In genomic region chr2:31974141-31974808, GRCm38 (mm10) we compare ENCODE assay signal across 8 mouse cellular contexts. TPM values are rescaled to one million over a fixed set of nuclear protein-coding genes. Genes with fewer than 3 reads are reported as not detected.
DNase-seq lines count a peak whose midpoint lies in the region; ATAC-seq and TF ChIP-seq lines count a peak whose summit lies in the region.

TSS of gene Nup214 (plus strand) at chr2:31974436.

- H3K4me1 ChIP-seq in ES-E14 (ENCODE audit: control insufficient read depth in 2 of 2, insufficient read depth in 2 of 2, low read length in 2 of 2, poor library complexity in 1 of 2): peaks cover 0 to 2% of the 10 kb centered on the region in 2 experiments; a peak in 1 of 4 replicates
- peaks cover 17% of the 10 kb centered on the region for H3K4me1 ChIP-seq in forebrain, embryonic 15.5 days
- H3K4me1 ChIP-seq in lung, adult 2 months (ENCODE audit: control insufficient read depth, insufficient read depth, low read length): peaks cover 7% of the 10 kb centered on the region

- TF ChIP-seq CTCF in lung, adult 2 months (IDR thresholded peaks at IDR 0.05; ENCODE audit: insufficient read depth, low read length): no peak

- peak; percentile 99 for ATAC-seq in forebrain, embryonic 15.5 days (replicated peaks)
- ATAC-seq in neutrophil, adult 5-6 weeks (ENCODE audit: extremely low read depth, insufficient number of reproducible peaks, low FRiP score, poor library complexity, severe bottlenecking): peak; percentile 97

- H3K9me3 ChIP-seq in ES-E14 (ENCODE audit: control insufficient read depth, insufficient read depth, low read depth, low read length): no peaks in the 10 kb centered on the region
- no peaks in the 10 kb centered on the region for H3K9me3 ChIP-seq in forebrain, embryonic 15.5 days

- TF ChIP-seq POLR2A in lung, adult 2 months (IDR thresholded peaks at IDR 0.05; ENCODE audit: borderline replicate concordance, extremely low read depth, low read depth, low read length): peak; percentile 67; the same call in 1 of the 2 replicates

- peak within 1 kb of the TSS; percentile 85 to 88 for H3K4me3 ChIP-seq in ES-E14 (ENCODE audit: insufficient read depth in 1 of 2, low read depth in 1 of 2, low read length in 2 of 2, poor library complexity in 1 of 2, severe bottlenecking in 1 of 2)
- H3K4me3 ChIP-seq in forebrain, embryonic 15.5 days: peak within 1 kb of the TSS; percentile 85
- peak within 1 kb of the TSS; percentile 84 for H3K4me3 ChIP-seq in lung, adult 2 months (replicated peaks; ENCODE audit: extremely low read depth, low read depth, low read length)

- peak within 1 kb of the TSS; percentile 94 for H3K9ac ChIP-seq in ES-E14 (ENCODE audit: insufficient read depth, low read depth, low read length, poor library complexity, severe bottlenecking)
- H3K9ac ChIP-seq in forebrain, embryonic 15.5 days (replicated peaks): peak within 1 kb of the TSS; percentile 90

- no peak within 1 kb of the TSS for H3K27ac ChIP-seq in ES-E14 (ENCODE audit: insufficient read depth, low read depth, low read length, poor library complexity, severe bottlenecking)
- peak within 1 kb of the TSS; percentile 83 for H3K27ac ChIP-seq in forebrain, embryonic 15.5 days (replicated peaks)

- no peaks in the 10 kb centered on the region for H3K27me3 ChIP-seq in forebrain, embryonic 15.5 days

- intact Hi-C loops in heart, postnatal 25 days (cut with DNase I): no loop called here

- under 1% methylated on average over 60 of the region's 60 CpGs for WGBS in forebrain, embryonic 15.5 days
- WGBS in lung, adult 2 months: under 1% methylated on average over 60 of the region's 60 CpGs

- in situ Hi-C loops in ES-E14 (cut with MboI; ENCODE audit: low sequenced_read_pairs in 2 of 2, unreplicated experiment in 2 of 2): no loop called here

- peak; percentile 97 for DNase-seq in ES-E14 (ENCODE audit: low read depth, low spot score)
- peak; percentile 99 for DNase-seq in cerebellum, adult 11-12 months
- DNase-seq in heart, postnatal 25 days (ENCODE audit: low spot score): peak; percentile 98
- peak; percentile 99 to 100 for DNase-seq in layer of hippocampus, adult 18-20 months (ENCODE audit: low spot score in 2 of 2)
- DNase-seq in lung, adult 2 months: peak; percentile 100
- DNase-seq in thymus, adult 18-20 months: peak; percentile 98

- peaks cover 15% of the 10 kb centered on the region for H3K36me3 ChIP-seq in ES-E14 (ENCODE audit: control insufficient read depth, insufficient read depth, low read length, poor library complexity, severe bottlenecking)
- peaks cover 49% of the 10 kb centered on the region for H3K36me3 ChIP-seq in forebrain, embryonic 15.5 days

- peak within 1 kb of the TSS; percentile 72 for H3K4me2 ChIP-seq in forebrain, embryonic 15.5 days (replicated peaks)

TF ChIP-seq in ES-E14, 5 proteins besides CTCF, POLR2A, EP300 and RAD21:
- TF ChIP-seq ZC3H11A (IDR thresholded peaks at IDR 0.05; ENCODE audit: borderline replicate concordance, low read depth, low read length) (peak; percentile 20; the same call in 1 of the 2 replicates), HCFC1 (IDR thresholded peaks at IDR 0.05; ENCODE audit: borderline replicate concordance, insufficient read depth, low read length) (peak; percentile 88), MAFK (IDR thresholded peaks at IDR 0.05; ENCODE audit: insufficient read depth, low read depth, low read length) (no peak)

RNA-seq across cellular contexts. Expression of gene Nup214, which starts in this region (rescaled TPM):
- 74.3 and 77.0 TPM in 2 replicates for total RNA-seq in ES-E14 (2012; rRNA removed)
- polyA plus RNA-seq in forebrain, embryonic 15.5 days (2015; fragmentation: Nextera tagmentation; extraction: Ambion mirVana): 72.9 and 77.6 TPM in 2 replicates
- 10 to 100 TPM; 27.4 to 28.3 TPM for total RNA-seq in heart, postnatal 25 days (2021)
- 10 to 100 TPM; 54.3 to 59.0 TPM for total RNA-seq in layer of hippocampus, adult 18-20 months (2021)
- 31.6 and 35.1 TPM in 2 replicates for polyA plus RNA-seq in lung, adult 2 months (2012; rRNA removed)
- total RNA-seq in neutrophil, adult 5-6 weeks (2017): 50.9 and 57.8 TPM in 2 replicates
